Mouse (Mus musculus): ENCODE results near the gene Cbx4. TPM values are rescaled to one million over a fixed set of nuclear protein-coding genes. Genes with fewer than 3 reads are reported as not detected.

Gene Cbx4
- polyA plus RNA-seq, 1 experiment: 0.46 TPM

- Histone ChIP-seq H3K4me1 (ENCODE audit: control insufficient read depth, insufficient read depth, low read length) (no peaks in the 10 kb centered on the region), H3K27me3 (ENCODE audit: control insufficient read depth, insufficient read depth, low read length, poor library complexity, severe bottlenecking) (no peaks in the 10 kb centered on the region), H3K27ac (ENCODE audit: insufficient read depth, low read length) (no peak overlapping the region), H3K9me3 (replicated peaks; ENCODE audit: control insufficient read depth, insufficient read depth, low read length, poor library complexity, severe bottlenecking) (no peaks in the 10 kb centered on the region), H3K9ac (ENCODE audit: low read depth, poor library complexity, severe bottlenecking) (no peak overlapping the region), H3K4me3 (ENCODE audit: low read depth, low read length) (no peak overlapping the region), H3K36me3 (ENCODE audit: control insufficient read depth, insufficient read depth, low read length, poor library complexity, severe bottlenecking) (no peaks in the 10 kb centered on the region)
- TF ChIP-seq POLR2A (IDR thresholded peaks at IDR 0.05; ENCODE audit: insufficient read depth, low read length) (no peak), CTCF (IDR thresholded peaks at IDR 0.05; ENCODE audit: low read depth, low read length) (no peak), EP300 (IDR thresholded peaks at IDR 0.05; ENCODE audit: insufficient read depth, low read depth, low read length) (no peak)
Observed at GRCm38 (mm10) chr11:119112721-119113120, 26.7 kb upstream of the Cbx4 start.

DNA sequence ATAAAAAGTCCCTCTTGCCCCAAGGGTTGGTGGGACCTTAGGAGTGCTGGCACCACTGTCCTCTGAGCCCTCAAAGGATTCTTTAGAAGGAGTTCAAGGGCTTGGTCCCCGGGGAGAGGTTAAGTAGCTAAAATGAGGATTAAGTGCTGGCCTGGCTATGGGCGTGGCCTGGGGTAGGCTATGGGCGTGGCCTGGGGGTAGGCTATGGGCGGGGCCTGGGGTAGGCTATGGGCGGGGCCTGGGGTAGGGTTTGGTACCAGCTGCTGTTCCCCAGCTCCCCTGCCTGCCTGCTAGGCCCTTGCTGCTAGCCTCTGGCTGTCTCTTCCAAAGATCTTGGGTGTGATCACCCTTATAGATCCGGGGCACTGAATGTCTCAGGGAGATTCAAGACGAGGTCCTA, 25.3 kb upstream of the Cbx4 start:
- Histone ChIP-seq H3K4me3 (ENCODE audit: low read depth, low read length) (no peak overlapping the region), H3K36me3 (ENCODE audit: control insufficient read depth, insufficient read depth, low read length, poor library complexity, severe bottlenecking) (no peaks in the 10 kb centered on the region), H3K4me1 (ENCODE audit: control insufficient read depth, insufficient read depth, low read length) (no peaks in the 10 kb centered on the region), H3K27me3 (ENCODE audit: control insufficient read depth, insufficient read depth, low read length, poor library complexity, severe bottlenecking) (no peaks in the 10 kb centered on the region), H3K9me3 (replicated peaks; ENCODE audit: control insufficient read depth, insufficient read depth, low read length, poor library complexity, severe bottlenecking) (no peaks in the 10 kb centered on the region), H3K27ac (ENCODE audit: insufficient read depth, low read length) (no peak overlapping the region), H3K9ac (ENCODE audit: low read depth, poor library complexity, severe bottlenecking) (no peak overlapping the region)
- TF ChIP-seq CTCF (IDR thresholded peaks at IDR 0.05; ENCODE audit: low read depth, low read length) (no peak), POLR2A (IDR thresholded peaks at IDR 0.05; ENCODE audit: insufficient read depth, low read length) (no peak), EP300 (IDR thresholded peaks at IDR 0.05; ENCODE audit: insufficient read depth, low read depth, low read length) (no peak)

- Histone ChIP-seq H3K4me1 (ENCODE audit: control insufficient read depth, insufficient read depth, low read length) (no peaks in the 10 kb centered on the region), H3K4me3 (ENCODE audit: low read depth, low read length) (no peak overlapping the region), H3K36me3 (ENCODE audit: control insufficient read depth, insufficient read depth, low read length, poor library complexity, severe bottlenecking) (no peaks in the 10 kb centered on the region), H3K27me3 (ENCODE audit: control insufficient read depth, insufficient read depth, low read length, poor library complexity, severe bottlenecking) (no peaks in the 10 kb centered on the region), H3K9ac (ENCODE audit: low read depth, poor library complexity, severe bottlenecking) (no peak overlapping the region), H3K27ac (ENCODE audit: insufficient read depth, low read length) (no peak overlapping the region), H3K9me3 (replicated peaks; ENCODE audit: control insufficient read depth, insufficient read depth, low read length, poor library complexity, severe bottlenecking) (no peaks in the 10 kb centered on the region)
- no peak for TF ChIP-seq CTCF (IDR thresholded peaks at IDR 0.05; ENCODE audit: low read depth, low read length)
- TF ChIP-seq POLR2A (IDR thresholded peaks at IDR 0.05; ENCODE audit: insufficient read depth, low read length): no peak
- no peak for TF ChIP-seq EP300 (IDR thresholded peaks at IDR 0.05; ENCODE audit: insufficient read depth, low read depth, low read length)
Observed at GRCm38 (mm10) chr11:119109415-119110071, 23.5 kb upstream of the Cbx4 start.

- no peaks in the 10 kb centered on the region for H3K27me3 ChIP-seq (ENCODE audit: control insufficient read depth, insufficient read depth, low read length, poor library complexity, severe bottlenecking)
Observed at GRCm38 (mm10) chr11:119108573-119109263, 22.7 kb upstream of the Cbx4 start.

GRCm38 (mm10) chr11:119106289-119106688, 20.3 kb upstream of the Cbx4 start:
- Histone ChIP-seq H3K9me3 (replicated peaks; ENCODE audit: control insufficient read depth, insufficient read depth, low read length, poor library complexity, severe bottlenecking) (no peaks in the 10 kb centered on the region), H3K9ac (ENCODE audit: low read depth, poor library complexity, severe bottlenecking) (no peak overlapping the region), H3K27me3 (ENCODE audit: control insufficient read depth, insufficient read depth, low read length, poor library complexity, severe bottlenecking) (no peaks in the 10 kb centered on the region), H3K36me3 (ENCODE audit: control insufficient read depth, insufficient read depth, low read length, poor library complexity, severe bottlenecking) (no peaks in the 10 kb centered on the region), H3K27ac (ENCODE audit: insufficient read depth, low read length) (no peak overlapping the region), H3K4me1 (ENCODE audit: control insufficient read depth, insufficient read depth, low read length) (no peaks in the 10 kb centered on the region), H3K4me3 (ENCODE audit: low read depth, low read length) (no peak overlapping the region)
- no peak for TF ChIP-seq CTCF (IDR thresholded peaks at IDR 0.05; ENCODE audit: low read depth, low read length)
- TF ChIP-seq POLR2A (IDR thresholded peaks at IDR 0.05; ENCODE audit: insufficient read depth, low read length): no peak
- no peak for TF ChIP-seq EP300 (IDR thresholded peaks at IDR 0.05; ENCODE audit: insufficient read depth, low read depth, low read length)

More at GRCm38 (mm10) chr11:119108573-119109263, 22.7 kb upstream of the Cbx4 start:
- H3K4me3 ChIP-seq (ENCODE audit: low read depth, low read length): no peak overlapping the region
- no peaks in the 10 kb centered on the region for H3K9me3 ChIP-seq (replicated peaks; ENCODE audit: control insufficient read depth, insufficient read depth, low read length, poor library complexity, severe bottlenecking)
- no peak overlapping the region for H3K9ac ChIP-seq (ENCODE audit: low read depth, poor library complexity, severe bottlenecking)
- no peaks in the 10 kb centered on the region for H3K36me3 ChIP-seq (ENCODE audit: control insufficient read depth, insufficient read depth, low read length, poor library complexity, severe bottlenecking)
- H3K4me1 ChIP-seq (ENCODE audit: control insufficient read depth, insufficient read depth, low read length): no peaks in the 10 kb centered on the region
- H3K27ac ChIP-seq (ENCODE audit: insufficient read depth, low read length): no peak overlapping the region
- TF ChIP-seq CTCF (IDR thresholded peaks at IDR 0.05; ENCODE audit: low read depth, low read length) (no peak), EP300 (IDR thresholded peaks at IDR 0.05; ENCODE audit: insufficient read depth, low read depth, low read length) (no peak)

GRCm38 (mm10) chr11:119105748-119106147, 19.7 kb upstream of the Cbx4 start:
- TF ChIP-seq CTCF (IDR thresholded peaks at IDR 0.05; ENCODE audit: low read depth, low read length): no peak
- TF ChIP-seq EP300 (IDR thresholded peaks at IDR 0.05; ENCODE audit: insufficient read depth, low read depth, low read length): no peak
- TF ChIP-seq POLR2A (IDR thresholded peaks at IDR 0.05; ENCODE audit: insufficient read depth, low read length): no peak
- Histone ChIP-seq H3K9ac (ENCODE audit: low read depth, poor library complexity, severe bottlenecking) (no peak overlapping the region), H3K4me1 (ENCODE audit: control insufficient read depth, insufficient read depth, low read length) (no peaks in the 10 kb centered on the region), H3K27ac (ENCODE audit: insufficient read depth, low read length) (no peak overlapping the region), H3K4me3 (ENCODE audit: low read depth, low read length) (no peak overlapping the region), H3K27me3 (ENCODE audit: control insufficient read depth, insufficient read depth, low read length, poor library complexity, severe bottlenecking) (no peaks in the 10 kb centered on the region), H3K36me3 (ENCODE audit: control insufficient read depth, insufficient read depth, low read length, poor library complexity, severe bottlenecking) (no peaks in the 10 kb centered on the region), H3K9me3 (replicated peaks; ENCODE audit: control insufficient read depth, insufficient read depth, low read length, poor library complexity, severe bottlenecking) (no peaks in the 10 kb centered on the region)

All from ES-Bruce4 (cell line).